Mouse (Mus musculus) megakaryocyte, embryonic 14.5 days (primary cell): Measurements from ENCODE around the gene Trem2.

ENCODE experiments used
- FLI1 ChIP-seq: IDR thresholded peaks from 2 replicates; pipeline ENCODE4 v1.6.1; 2012; ENCODE audit warnings: low read length, inconsistent platforms, mixed read lengths
- GATA1 ChIP-seq: IDR thresholded peaks from 3 replicates; pipeline ENCODE4 v1.6.1; 2012; ENCODE audit warnings: mixed read lengths, low read length, inconsistent platforms, borderline replicate concordance

DNA sequence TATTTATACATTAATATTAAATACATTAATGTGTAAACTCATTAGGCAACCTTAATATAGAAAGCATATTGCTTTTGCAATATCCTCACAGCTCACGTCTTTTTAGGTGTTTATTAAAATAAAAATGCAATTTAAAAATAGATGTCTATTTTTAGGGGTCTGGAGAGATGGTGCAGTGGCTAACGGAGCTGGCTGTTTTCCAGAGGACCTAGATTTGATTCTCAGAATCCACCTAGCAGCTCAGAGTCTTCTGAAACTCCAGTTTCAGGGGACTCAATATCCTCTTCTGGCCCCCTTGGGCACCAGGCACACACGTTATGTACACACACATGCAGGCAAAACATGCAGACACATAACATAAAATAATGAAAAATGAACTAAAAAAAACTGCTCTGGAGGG is 16.1 kb downstream of the Trem2 start:
- TF ChIP-seq FLI1, result no peak
- TF ChIP-seq GATA1, result no peak
